Mouse (Mus musculus) cerebellum, adult 9-10 months (tissue): ENCODE results near the gene Tspyl1.
"Not testable (repeated sequence)": the region's sequence is repeated elsewhere in the genome, so short reads cannot be mapped to it uniquely, and the experiment has no call there.

Experiments used
- DNase-seq: peaks from one replicate; pipeline ENCODE4 v3.0.0; 2022

Tspyl1 gene

GRCm38 (mm10) chr10:34281962-34282388 lies at the start of gene Tspyl1:
Gene Tspyl1 (plus strand): TSS chr10:34282190.
- peak; percentile 97 for DNase-seq

GRCm38 (mm10) chr10:34233418-34233817 lies 48.6 kb upstream of the Tspyl1 start:
- DNase-seq: no peak

- DNase-seq: no peak
Observed at GRCm38 (mm10) chr10:34233931-34234745, 47.9 kb upstream of the Tspyl1 start.

DNA sequence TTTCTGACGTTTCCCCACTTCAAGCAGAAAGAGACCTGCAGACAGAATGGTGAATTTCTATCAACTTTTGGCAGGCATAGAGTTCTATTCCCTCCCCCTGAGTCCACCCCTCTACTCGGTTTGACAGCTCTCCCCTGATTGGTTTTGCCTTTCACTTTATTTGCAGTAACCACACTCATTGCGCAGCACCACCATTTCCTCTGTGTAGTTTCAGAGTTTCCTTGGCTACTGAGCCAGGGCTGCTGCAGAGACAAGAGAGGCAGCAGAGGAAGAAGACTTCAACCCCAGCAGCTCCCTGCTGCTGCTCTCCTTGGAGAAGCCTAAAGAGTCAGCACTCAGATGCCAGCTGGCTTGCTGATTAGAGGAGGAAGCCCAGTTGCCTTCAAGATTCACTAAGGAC lies 46.6 kb upstream of the Tspyl1 start:
- DNase-seq: no peak

- no peak for DNase-seq
Observed at GRCm38 (mm10) chr10:34236569-34236968, 45.4 kb upstream of the Tspyl1 start.

DNA sequence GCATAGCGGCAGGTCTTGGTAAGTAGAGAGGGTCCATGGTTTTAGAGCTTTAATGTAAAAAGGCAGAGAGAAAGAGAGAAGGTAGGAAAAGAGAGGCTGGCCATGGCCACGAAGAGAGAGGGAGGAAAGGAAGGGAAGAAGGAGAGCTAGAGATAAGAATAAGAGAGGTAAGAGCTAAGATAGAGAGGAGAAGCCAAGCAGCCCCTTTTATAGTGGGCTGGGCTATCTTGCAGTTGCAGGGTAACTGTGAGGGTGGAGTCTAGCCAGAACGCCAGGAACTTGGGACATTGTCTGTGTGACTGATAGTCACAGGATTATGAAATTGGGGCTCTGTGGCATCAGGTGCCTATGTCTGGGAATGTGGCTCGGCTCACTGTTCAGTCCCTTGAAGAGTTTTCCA lies 43.5 kb upstream of the Tspyl1 start:
- DNase-seq: no peak

DNA sequence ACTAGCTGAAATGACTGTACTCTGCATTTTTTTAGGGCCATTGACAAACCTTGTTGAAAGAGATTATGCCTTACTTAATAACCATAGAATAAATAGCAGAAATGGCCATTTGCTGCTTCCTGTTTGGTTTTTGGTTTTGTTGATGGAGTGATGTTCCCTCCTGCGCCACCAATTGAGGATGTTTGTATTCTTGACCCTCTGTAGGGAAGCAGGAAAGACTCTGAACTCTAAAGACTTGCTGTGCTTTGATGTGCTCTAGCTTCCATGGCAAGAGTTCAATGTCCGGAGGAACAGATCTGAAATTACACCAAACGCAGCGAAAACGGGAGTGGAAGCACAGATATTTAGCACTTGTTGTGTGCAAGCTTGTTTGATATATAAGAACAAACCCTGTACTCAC lies 37.2 kb upstream of the Tspyl1 start:
- DNase-seq: no peak

- no peak for DNase-seq
Observed at GRCm38 (mm10) chr10:34246106-34246505, 35.9 kb upstream of the Tspyl1 start.

DNA sequence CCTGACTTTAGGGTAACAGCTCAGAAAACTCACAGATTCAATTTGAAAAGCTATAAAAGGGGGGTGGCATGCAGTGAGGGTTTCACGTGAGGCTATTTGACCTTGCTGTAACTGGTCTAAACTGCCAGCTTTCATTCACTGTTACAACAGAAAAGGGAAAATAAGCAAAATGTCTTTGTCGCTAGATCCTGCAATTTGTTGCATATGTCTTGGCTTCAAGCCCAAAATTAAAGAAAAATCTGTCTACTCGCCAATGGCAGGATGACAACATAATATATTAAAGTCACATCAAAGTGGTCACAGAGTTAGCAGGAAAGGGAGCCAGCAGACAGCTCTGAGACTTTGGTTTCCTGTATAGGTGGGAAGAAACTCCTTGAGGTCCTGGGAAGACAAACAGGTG lies 34.2 kb upstream of the Tspyl1 start:
- DNase-seq: no peak

DNA sequence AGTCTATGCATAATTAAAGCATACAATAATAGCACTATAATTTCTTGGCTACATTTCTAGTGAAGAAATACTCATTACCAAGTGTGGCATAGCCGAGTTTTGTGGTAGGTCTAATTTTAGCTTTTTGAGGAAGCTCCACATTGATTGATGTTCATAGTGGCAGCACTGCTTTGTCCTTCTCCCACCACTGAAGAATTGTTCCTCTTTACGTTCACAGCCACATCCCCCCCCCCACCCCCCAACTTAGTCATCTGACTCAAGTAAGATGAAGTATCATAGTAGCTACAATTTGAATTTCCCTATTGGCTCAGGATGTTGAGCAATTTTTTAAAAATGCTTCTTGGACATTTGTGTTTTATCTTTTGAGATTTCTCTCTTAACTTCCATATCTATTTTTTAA lies 32.4 kb upstream of the Tspyl1 start:
- DNase-seq: no peak

DNA sequence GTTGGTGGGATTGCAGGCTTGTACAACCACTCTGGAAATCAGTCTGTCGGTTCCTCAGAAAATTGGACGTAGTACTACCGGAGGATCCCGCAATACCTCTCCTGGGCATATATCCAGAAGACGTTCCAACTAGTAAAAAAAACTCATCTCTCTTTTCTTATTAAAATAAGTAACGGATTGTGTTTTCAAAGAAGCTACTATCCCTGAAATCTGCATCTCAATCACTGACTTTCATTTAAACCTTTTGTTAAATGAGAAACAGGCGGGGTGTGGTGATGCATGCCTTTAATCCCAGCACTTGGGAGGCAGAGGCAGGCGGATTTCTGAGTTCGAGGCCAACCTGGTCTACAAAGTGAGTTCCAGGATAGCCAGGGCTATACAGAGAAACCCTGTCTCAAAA lies 29.2 kb upstream of the Tspyl1 start:
- DNase-seq: not testable (repeated sequence)

GRCm38 (mm10) chr10:34265106-34265505 lies 16.9 kb upstream of the Tspyl1 start:
- no peak for DNase-seq

DNA sequence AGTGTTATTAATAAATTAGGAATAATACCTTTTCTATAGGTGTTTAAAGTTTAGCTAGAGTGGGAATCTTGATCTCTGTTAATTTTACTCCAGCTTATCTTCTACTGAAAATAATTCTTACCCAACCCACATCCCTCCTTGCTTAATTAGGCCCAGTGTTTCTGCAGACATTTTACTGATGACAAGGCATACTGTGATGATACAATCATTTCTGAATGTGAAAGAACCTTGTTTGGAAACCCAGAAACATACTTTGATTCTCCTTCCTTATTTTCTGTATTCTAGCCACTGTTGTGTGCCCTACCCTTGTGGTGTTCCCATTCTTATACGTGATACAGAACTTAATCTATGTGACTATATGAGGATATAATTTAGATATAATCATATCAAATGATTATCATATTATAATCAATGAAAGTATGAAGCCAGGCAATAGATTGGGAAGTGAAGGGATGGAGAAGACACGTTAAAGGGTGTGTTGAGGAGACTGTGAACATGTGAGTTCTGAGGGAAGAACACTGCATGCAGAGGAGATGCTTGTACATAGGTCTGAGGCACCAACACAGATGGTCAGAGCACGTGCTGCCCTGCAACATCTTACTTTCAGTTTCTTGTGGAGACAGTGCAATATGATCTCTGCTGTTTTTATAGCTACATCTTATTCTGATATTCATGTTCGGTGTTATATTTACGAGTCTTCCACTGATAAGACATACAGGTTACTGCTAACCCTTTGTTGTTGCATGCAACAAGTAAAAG lies 14.5 kb upstream of the Tspyl1 start:
- no peak for DNase-seq

GRCm38 (mm10) chr10:34271681-34272080 lies 10.3 kb upstream of the Tspyl1 start:
- no peak for DNase-seq

DNA sequence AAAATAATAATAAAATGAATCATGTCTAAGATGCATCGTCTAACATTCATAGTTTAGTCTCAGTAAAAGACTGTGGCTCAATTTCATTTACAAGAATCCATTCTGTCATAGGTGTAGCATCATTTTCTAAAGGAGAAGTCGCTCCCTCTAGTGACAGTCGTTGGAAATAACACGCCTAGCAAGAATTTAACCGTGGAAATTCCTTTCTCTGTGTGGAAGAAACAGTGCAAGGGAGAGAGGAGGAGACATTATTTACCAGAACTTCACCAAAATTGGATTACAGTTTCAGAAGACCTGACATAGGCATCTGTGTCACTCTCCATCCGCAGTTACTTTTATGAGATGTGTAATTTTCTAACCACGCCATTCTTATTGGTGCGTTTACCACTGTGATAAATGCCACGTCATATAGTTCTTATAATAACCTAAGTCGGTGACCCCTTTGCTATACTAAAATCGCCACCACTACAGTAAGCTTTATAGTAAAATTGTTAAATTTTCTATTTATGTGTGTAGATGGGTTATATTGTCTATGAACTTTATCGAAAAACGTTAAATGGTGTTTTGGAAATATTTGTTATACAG lies 1.3 kb upstream of the Tspyl1 start:
- peak; percentile 83 for DNase-seq

GRCm38 (mm10) chr10:34281211-34281961 lies 604 bp upstream of the Tspyl1 start:
- DNase-seq: peak; percentile 74

- DNase-seq: peak; percentile 69
Observed at GRCm38 (mm10) chr10:34282420-34283238, 639 bp downstream of the Tspyl1 start.

DNA sequence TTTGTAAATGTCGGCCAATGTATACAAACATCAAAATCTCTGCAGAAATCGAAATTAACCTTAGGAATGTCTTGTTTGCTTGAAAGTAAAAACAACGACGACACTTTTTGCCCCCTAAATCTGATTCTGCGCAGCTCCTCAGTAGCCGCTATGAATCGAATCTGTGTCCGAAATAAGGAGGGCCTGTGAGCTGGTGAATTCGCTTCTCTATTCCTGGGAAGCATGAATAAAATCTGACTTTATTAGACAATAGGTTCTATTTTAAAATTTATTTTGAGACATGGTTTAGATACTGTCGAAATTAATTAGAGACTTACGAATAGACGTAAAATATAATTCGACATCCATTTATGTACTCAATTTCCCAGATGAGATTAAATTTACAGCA lies 14.9 kb downstream of the Tspyl1 start:
- DNase-seq: no peak

GRCm38 (mm10) chr10:34297299-34297979 lies 15.4 kb downstream of the Tspyl1 start, which contains the start of gene Tspyl4:
Gene Tspyl4 (plus strand): TSS chr10:34297442.
- peak; percentile 97 for DNase-seq

- peak; percentile 66 for DNase-seq
Observed at GRCm38 (mm10) chr10:34297980-34298753, 16.2 kb downstream of the Tspyl1 start.

DNA sequence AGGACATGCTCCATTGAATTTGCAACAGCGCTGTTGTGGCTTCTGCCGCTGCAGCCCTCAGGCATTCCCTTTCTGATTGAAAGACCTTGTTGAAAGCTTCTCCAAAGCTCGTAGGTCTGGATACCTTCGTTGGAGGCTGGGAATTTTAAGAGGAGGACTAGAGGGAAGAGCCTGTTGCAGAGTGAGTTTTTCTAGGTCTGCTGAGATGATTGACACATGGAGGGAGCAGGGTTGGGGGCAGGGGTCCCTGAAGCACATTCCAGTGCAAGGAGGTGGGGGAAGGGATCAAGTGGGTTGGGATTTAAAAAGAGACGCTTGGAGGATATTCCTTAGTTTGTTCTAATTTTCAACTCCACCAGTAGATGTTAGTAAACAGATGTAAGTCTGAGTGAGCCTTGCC lies 18.4 kb downstream of the Tspyl1 start:
- DNase-seq: no peak
